ENCODE assay signal across 22 mouse cellular contexts in genomic region chr12:29323534-29323933, GRCm38 (mm10).
DNase-seq lines count a peak whose midpoint lies in the region; ATAC-seq lines count a peak whose summit lies in the region.
"Had no signal": no experiment of that assay in that cellular context is flagged by ENCODE, and none has a peak within 500 bp of the region (broad histone marks: within the 10 kb centered on the region; RNA-seq: fewer than 3 reads in every experiment).

No protein-coding gene starts in this region.

- no peak for DNase-seq in forebrain, embryonic 14.5 days (ENCODE audit: low spot score)
- no peak for DNase-seq in hindbrain, embryonic 10.5 days (ENCODE audit: low spot score)
- DNase-seq in cerebellum, adult 18-20 months: no peak
- no peak for DNase-seq in cerebellum, adult 9-10 months
- DNase-seq: adrenal gland, postnatal 10 days; adrenal gland, postnatal 36 days; cerebellum, adult 11 months; cerebellum, adult 8-10 months; cerebellum, postnatal 14 days; gastrocnemius, postnatal 10 days; gastrocnemius, postnatal 36 days; kidney, adult 18-20 months had no signal

- WGBS in forebrain, embryonic 16.5 days: 57% methylated on average over 3 of the region's 3 CpGs
- 69% methylated on average over 3 of the region's 3 CpGs for WGBS in forebrain, embryonic 14.5 days
- WGBS in hindbrain, embryonic 15.5 days: 64% methylated on average over 3 of the region's 3 CpGs
- 83% methylated on average over 3 of the region's 3 CpGs for WGBS in hindbrain, embryonic 10.5 days
- WGBS in intestine, embryonic 15.5 days: 53% methylated on average over 3 of the region's 3 CpGs

- no peak overlapping the region for H3K4me3 ChIP-seq in forebrain, embryonic 16.5 days (replicated peaks; ENCODE audit: low read length)
- no peak overlapping the region for H3K4me3 ChIP-seq in forebrain, embryonic 14.5 days (ENCODE audit: low read depth, low read length)
- H3K4me3 ChIP-seq in hindbrain, embryonic 15.5 days: no peak overlapping the region
- no peak overlapping the region for H3K4me3 ChIP-seq in hindbrain, embryonic 10.5 days
- H3K4me3 ChIP-seq in intestine, embryonic 15.5 days (replicated peaks): no peak overlapping the region
- H3K4me3 ChIP-seq: forebrain, embryonic 15.5 days; heart, embryonic 15.5 days; hindbrain, embryonic 13.5 days had no signal

- peak; percentile 23; the same call in 1 of the 2 replicates for ATAC-seq in forebrain, embryonic 16.5 days
- no peak for ATAC-seq in forebrain, embryonic 14.5 days
- ATAC-seq in hindbrain, embryonic 15.5 days (ENCODE audit: low FRiP score, low read depth): peak; percentile 42; the same call in 1 of the 2 replicates
- ATAC-seq in intestine, embryonic 15.5 days: peak; percentile 68
- ATAC-seq: forebrain, embryonic 15.5 days; hindbrain, postnatal 0 days; inflammation-experienced regulatory T-cells, adult 6 months; Patski had no signal

- no peak overlapping the region for H3K27ac ChIP-seq in forebrain, embryonic 16.5 days (ENCODE audit: low read length)
- no peak overlapping the region for H3K27ac ChIP-seq in forebrain, embryonic 14.5 days (ENCODE audit: low read depth, low read length)
- no peak overlapping the region for H3K27ac ChIP-seq in hindbrain, embryonic 15.5 days (replicated peaks)
- no peak overlapping the region for H3K27ac ChIP-seq in hindbrain, embryonic 10.5 days
- H3K27ac ChIP-seq in intestine, embryonic 15.5 days: no peak overlapping the region
- H3K27ac ChIP-seq: forebrain, embryonic 15.5 days; heart, embryonic 15.5 days; hindbrain, embryonic 13.5 days; hindbrain, postnatal 0 days had no signal

- peaks cover 7% of the 10 kb centered on the region for H3K4me1 ChIP-seq in forebrain, embryonic 16.5 days (replicated peaks; ENCODE audit: control insufficient read depth, insufficient read depth, low read length)
- 0 out of 2 replicates have a peak, but pooled peaks cover 3% of the 10 kb centered on the region for H3K4me1 ChIP-seq in forebrain, embryonic 14.5 days (ENCODE audit: control insufficient read depth, insufficient read depth, low read length)
- no peaks in the 10 kb centered on the region for H3K4me1 ChIP-seq in hindbrain, embryonic 15.5 days (replicated peaks)
- no peaks in the 10 kb centered on the region for H3K4me1 ChIP-seq in hindbrain, embryonic 10.5 days (replicated peaks)
- no peaks in the 10 kb centered on the region for H3K4me1 ChIP-seq in intestine, embryonic 15.5 days (replicated peaks)
- H3K4me1 ChIP-seq: heart, embryonic 15.5 days had no signal

- no peaks in the 10 kb centered on the region for H3K9me3 ChIP-seq in forebrain, embryonic 16.5 days (ENCODE audit: control insufficient read depth, low read length)
- no peaks in the 10 kb centered on the region for H3K9me3 ChIP-seq in forebrain, embryonic 14.5 days (replicated peaks; ENCODE audit: control insufficient read depth, low read length)
- H3K9me3 ChIP-seq in hindbrain, embryonic 15.5 days: no peaks in the 10 kb centered on the region
- H3K9me3 ChIP-seq in hindbrain, embryonic 10.5 days: no peaks in the 10 kb centered on the region
- no peaks in the 10 kb centered on the region for H3K9me3 ChIP-seq in intestine, embryonic 15.5 days
- H3K9me3 ChIP-seq: forebrain, embryonic 15.5 days; heart, embryonic 15.5 days; hindbrain, embryonic 13.5 days had no signal

- no peak overlapping the region for H3K4me2 ChIP-seq in forebrain, embryonic 16.5 days (ENCODE audit: low read length)
- H3K4me2 ChIP-seq in forebrain, embryonic 14.5 days (ENCODE audit: low read length): no peak overlapping the region
- no peak overlapping the region for H3K4me2 ChIP-seq in hindbrain, embryonic 15.5 days
- H3K4me2 ChIP-seq in intestine, embryonic 15.5 days (replicated peaks): no peak overlapping the region
- H3K4me2 ChIP-seq: forebrain, embryonic 15.5 days; heart, embryonic 11.5 days; heart, embryonic 15.5 days; hindbrain, embryonic 13.5 days had no signal

- no peak overlapping the region for H3K9ac ChIP-seq in forebrain, embryonic 16.5 days (replicated peaks; ENCODE audit: low read depth, low read length)
- H3K9ac ChIP-seq in forebrain, embryonic 14.5 days (ENCODE audit: low read length): no peak overlapping the region
- no peak overlapping the region for H3K9ac ChIP-seq in hindbrain, embryonic 15.5 days
- no peak overlapping the region for H3K9ac ChIP-seq in intestine, embryonic 15.5 days
- H3K9ac ChIP-seq: forebrain, embryonic 15.5 days; heart, embryonic 15.5 days; hindbrain, embryonic 13.5 days had no signal

- H3K27me3 ChIP-seq in forebrain, embryonic 16.5 days (replicated peaks; ENCODE audit: control insufficient read depth, insufficient read depth, low read length): no peaks in the 10 kb centered on the region
- no peaks in the 10 kb centered on the region for H3K27me3 ChIP-seq in forebrain, embryonic 14.5 days (replicated peaks; ENCODE audit: control insufficient read depth, insufficient read depth, low read length)
- H3K27me3 ChIP-seq in hindbrain, embryonic 15.5 days: no peaks in the 10 kb centered on the region
- H3K27me3 ChIP-seq in hindbrain, embryonic 10.5 days (ENCODE audit: insufficient read depth, poor library complexity, severe bottlenecking): no peaks in the 10 kb centered on the region
- no peaks in the 10 kb centered on the region for H3K27me3 ChIP-seq in intestine, embryonic 15.5 days (replicated peaks)
- H3K27me3 ChIP-seq: forebrain, embryonic 15.5 days; heart, embryonic 15.5 days; hindbrain, embryonic 13.5 days; Patski had no signal

- H3K36me3 ChIP-seq in forebrain, embryonic 16.5 days (ENCODE audit: control insufficient read depth, insufficient read depth): no peaks in the 10 kb centered on the region
- no peaks in the 10 kb centered on the region for H3K36me3 ChIP-seq in forebrain, embryonic 14.5 days (ENCODE audit: control insufficient read depth, insufficient read depth, low read length)
- no peaks in the 10 kb centered on the region for H3K36me3 ChIP-seq in hindbrain, embryonic 15.5 days
- no peaks in the 10 kb centered on the region for H3K36me3 ChIP-seq in hindbrain, embryonic 10.5 days
- no peaks in the 10 kb centered on the region for H3K36me3 ChIP-seq in intestine, embryonic 15.5 days
- H3K36me3 ChIP-seq: forebrain, embryonic 15.5 days; heart, embryonic 15.5 days; hindbrain, embryonic 13.5 days had no signal
